Mouse (Mus musculus): Measurements from ENCODE around the gene Phb.
"Not testable (repeated sequence)": the region's sequence is repeated elsewhere in the genome, so short reads cannot be mapped to it uniquely, and the experiment has no call there.

Phb gene

GRCm38 (mm10) chr11:95657449-95657848, 9.3 kb upstream of the Phb start:
- DNase-seq, result no peak

GRCm38 (mm10) chr11:95667177-95667576, 420 bp downstream of the Phb start:
- DNase-seq, result no peak

- DNase-seq, result not testable (repeated sequence)
These were observed 1.3 kb downstream of the Phb start for GRCm38 (mm10) chr11:95668086-95668485.

- no peak for DNase-seq
These were observed 8.7 kb downstream of the Phb start for GRCm38 (mm10) chr11:95675498-95675897.

- DNase-seq, result peak; percentile 76
These were observed 9.6 kb downstream of the Phb start for GRCm38 (mm10) chr11:95676307-95676706.

- DNase-seq, result no peak
These were observed 11.4 kb downstream of the Phb start for GRCm38 (mm10) chr11:95677925-95678701.

GRCm38 (mm10) chr11:95681995-95682601, 15.3 kb downstream of the Phb start:
- no peak for DNase-seq

- DNase-seq, result no peak
These were observed 16.2 kb downstream of the Phb start for GRCm38 (mm10) chr11:95682946-95683345.

GRCm38 (mm10) chr11:95686031-95686430, 19.3 kb downstream of the Phb start:
- DNase-seq, result peak; percentile 63

GRCm38 (mm10) chr11:95687084-95687656, 20.4 kb downstream of the Phb start:
- DNase-seq, result no peak

GRCm38 (mm10) chr11:95688515-95688914, 21.8 kb downstream of the Phb start:
- no peak for DNase-seq

GRCm38 (mm10) chr11:95688981-95689380, 22.2 kb downstream of the Phb start:
- no peak for DNase-seq

GRCm38 (mm10) chr11:95689544-95689943, 22.8 kb downstream of the Phb start:
- DNase-seq, result no peak

GRCm38 (mm10) chr11:95698541-95698940, 31.8 kb downstream of the Phb start:
- no peak for DNase-seq

- no peak for DNase-seq
These were observed 34.3 kb downstream of the Phb start for GRCm38 (mm10) chr11:95700778-95701739.

GRCm38 (mm10) chr11:95704032-95704969, 37.5 kb downstream of the Phb start:
- DNase-seq, result no peak

GRCm38 (mm10) chr11:95704970-95705330, 38.2 kb downstream of the Phb start:
- DNase-seq, result no peak

- DNase-seq, result no peak
These were observed 42.8 kb downstream of the Phb start for GRCm38 (mm10) chr11:95709534-95710040.

GRCm38 (mm10) chr11:95710478-95710877, 43.7 kb downstream of the Phb start:
- DNase-seq, result no peak

GRCm38 (mm10) chr11:95712085-95712562, 45.4 kb downstream of the Phb start:
- DNase-seq, result no peak

- DNase-seq, result peak; percentile 80
These were observed 45.9 kb downstream of the Phb start, which contains the start of gene Zfp652 for GRCm38 (mm10) chr11:95712563-95713224. Zfp652 (plus strand) TSS chr11:95712673.
